18 mouse cellular contexts compared by ENCODE assay signal in the genomic region with DNA sequence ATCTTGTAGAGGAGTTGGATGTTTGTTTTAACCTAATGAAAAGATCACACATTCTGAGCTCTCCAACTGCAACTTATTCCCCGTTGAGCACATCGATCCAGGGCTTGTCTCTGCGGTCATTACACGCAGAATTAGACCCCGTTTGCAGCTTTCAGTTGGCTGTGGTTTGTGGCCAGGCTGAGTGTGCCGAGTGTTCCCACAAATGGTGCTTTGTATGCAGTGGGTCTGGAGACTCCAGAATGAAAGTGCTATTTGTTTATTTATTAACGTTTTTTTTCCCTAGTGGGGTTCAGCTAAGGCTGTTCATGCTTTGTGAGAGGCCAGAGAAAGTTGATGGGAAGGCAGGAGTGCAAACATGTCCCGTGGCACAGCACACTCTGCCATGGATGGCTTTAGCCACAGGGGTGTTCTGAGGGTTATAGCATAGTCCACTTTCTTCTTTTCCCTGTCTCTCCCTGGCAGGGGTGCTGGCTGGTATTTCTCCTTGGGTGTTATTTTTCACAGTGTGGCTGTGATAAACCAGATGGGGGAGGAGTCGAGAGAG.
DNase-seq lines count a peak whose midpoint lies in the region; ATAC-seq and TF ChIP-seq lines count a peak whose summit lies in the region.
"Had no signal": no experiment of that assay in that cellular context is flagged by ENCODE, and none has a peak within 500 bp of the region (broad histone marks: within the 10 kb centered on the region; RNA-seq: fewer than 3 reads in every experiment).

No protein-coding gene starts in this region.

- no peaks in the 10 kb centered on the region for H3K36me3 ChIP-seq in heart, embryonic 16.5 days (ENCODE audit: control insufficient read depth, insufficient read depth)
- no peaks in the 10 kb centered on the region for H3K36me3 ChIP-seq in midbrain, embryonic 15.5 days (replicated peaks)
- H3K36me3 ChIP-seq in midbrain, embryonic 11.5 days (ENCODE audit: control insufficient read depth, insufficient read depth, low read length): no peaks in the 10 kb centered on the region
- H3K36me3 ChIP-seq in limb, embryonic 14.5 days (ENCODE audit: control insufficient read depth, insufficient read depth, low read length): no peaks in the 10 kb centered on the region
- H3K36me3 ChIP-seq: forebrain, embryonic 15.5 days; heart, embryonic 10.5 days had no signal

- 0 out of 2 replicates have a peak, but pooled peaks cover 4% of the 10 kb centered on the region for H3K9me3 ChIP-seq in heart, embryonic 16.5 days (replicated peaks; ENCODE audit: control insufficient read depth, low read length)
- no peaks in the 10 kb centered on the region for H3K9me3 ChIP-seq in midbrain, embryonic 15.5 days
- no peaks in the 10 kb centered on the region for H3K9me3 ChIP-seq in midbrain, embryonic 11.5 days (ENCODE audit: control insufficient read depth, low read length)
- H3K9me3 ChIP-seq in limb, embryonic 14.5 days (ENCODE audit: control insufficient read depth, low read length): no peaks in the 10 kb centered on the region
- H3K9me3 ChIP-seq: forebrain, embryonic 15.5 days; heart, embryonic 10.5 days had no signal

- peak; percentile 8; the same call in 1 of the 2 replicates for ATAC-seq in heart, embryonic 16.5 days (replicated peaks; ENCODE audit: extremely low read depth, insufficient read depth, low FRiP score)
- 0 out of 2 replicates have a peak, but pooled peaks have one; percentile 27 for ATAC-seq in midbrain, embryonic 15.5 days (replicated peaks)
- ATAC-seq in midbrain, embryonic 11.5 days (ENCODE audit: low FRiP score): no peak
- peak; percentile 73; the same call in 1 of the 2 replicates for ATAC-seq in limb, embryonic 14.5 days (ENCODE audit: low FRiP score, low read depth)
- ATAC-seq: forebrain, embryonic 15.5 days had no signal

- WGBS in heart, embryonic 16.5 days: 69% methylated on average over 9 of the region's 9 CpGs
- 75% methylated on average over 9 of the region's 9 CpGs for WGBS in midbrain, embryonic 15.5 days
- 79% methylated on average over 9 of the region's 9 CpGs for WGBS in midbrain, embryonic 11.5 days
- WGBS in limb, embryonic 14.5 days: 58% methylated on average over 9 of the region's 9 CpGs

- no peak overlapping the region for H3K27ac ChIP-seq in heart, embryonic 16.5 days (ENCODE audit: low read length)
- no peak overlapping the region for H3K27ac ChIP-seq in midbrain, embryonic 15.5 days
- no peak overlapping the region for H3K27ac ChIP-seq in midbrain, embryonic 11.5 days (ENCODE audit: low read depth, low read length)
- no peak overlapping the region for H3K27ac ChIP-seq in limb, embryonic 14.5 days (replicated peaks; ENCODE audit: low read depth, low read length)
- H3K27ac ChIP-seq: forebrain, embryonic 15.5 days; heart, embryonic 10.5 days; hindbrain, embryonic 14.5 days had no signal

- no peak for DNase-seq in heart, adult 11 months
- no peak for DNase-seq in midbrain, embryonic 11.5 days (ENCODE audit: low spot score, missing footprints)
- DNase-seq in brain, adult 2 months (ENCODE audit: low read depth, low spot score): peak; percentile 15
- DNase-seq in limb, embryonic 14.5 days (ENCODE audit: low spot score): peak; percentile 4
- DNase-seq in cerebellum, adult 9-10 months: no peak
- DNase-seq in spleen, postnatal 10 days (ENCODE audit: low spot score in 2 of 2): no peak
- DNase-seq: adrenal gland, postnatal 10 days; cerebellum, adult 11-12 months; cerebellum, adult 9-11 months; cerebellum, postnatal 36 days; gastrocnemius, postnatal 36 days; heart, adult 18-20 months; heart, postnatal 14 days had no signal

- H3K27me3 ChIP-seq in heart, embryonic 16.5 days (ENCODE audit: control insufficient read depth, insufficient read depth, low read length): no peaks in the 10 kb centered on the region
- H3K27me3 ChIP-seq in midbrain, embryonic 15.5 days (replicated peaks): no peaks in the 10 kb centered on the region
- H3K27me3 ChIP-seq in midbrain, embryonic 11.5 days (ENCODE audit: control insufficient read depth, insufficient read depth, low read length): no peaks in the 10 kb centered on the region
- no peaks in the 10 kb centered on the region for H3K27me3 ChIP-seq in limb, embryonic 14.5 days (ENCODE audit: control insufficient read depth, insufficient read depth, low read length)
- H3K27me3 ChIP-seq: forebrain, embryonic 15.5 days had no signal

- no peak overlapping the region for H3K9ac ChIP-seq in heart, embryonic 16.5 days (ENCODE audit: low read length)
- H3K9ac ChIP-seq in midbrain, embryonic 15.5 days: no peak overlapping the region
- no peak overlapping the region for H3K9ac ChIP-seq in midbrain, embryonic 11.5 days (ENCODE audit: low read length)
- H3K9ac ChIP-seq in limb, embryonic 14.5 days (ENCODE audit: low read depth, low read length, severe bottlenecking): no peak overlapping the region
- H3K9ac ChIP-seq: forebrain, embryonic 15.5 days; hindbrain, embryonic 14.5 days had no signal

- no peak overlapping the region for H3K4me3 ChIP-seq in heart, embryonic 16.5 days (ENCODE audit: low read length)
- H3K4me3 ChIP-seq in midbrain, embryonic 15.5 days: no peak overlapping the region
- no peak overlapping the region for H3K4me3 ChIP-seq in midbrain, embryonic 11.5 days (ENCODE audit: low read depth, low read length)
- H3K4me3 ChIP-seq in limb, embryonic 14.5 days (replicated peaks; ENCODE audit: low read length): no peak overlapping the region
- H3K4me3 ChIP-seq: forebrain, embryonic 15.5 days; heart, embryonic 10.5 days had no signal

- no peak overlapping the region for H3K4me2 ChIP-seq in heart, embryonic 16.5 days (ENCODE audit: low read depth, low read length)
- no peak overlapping the region for H3K4me2 ChIP-seq in midbrain, embryonic 15.5 days
- no peak overlapping the region for H3K4me2 ChIP-seq in midbrain, embryonic 11.5 days
- H3K4me2 ChIP-seq in limb, embryonic 14.5 days (replicated peaks; ENCODE audit: low read depth, low read length, severe bottlenecking): no peak overlapping the region
- H3K4me2 ChIP-seq: forebrain, embryonic 15.5 days; hindbrain, embryonic 14.5 days had no signal

- H3K4me1 ChIP-seq in heart, embryonic 16.5 days (ENCODE audit: control insufficient read depth, insufficient read depth, low read length): no peaks in the 10 kb centered on the region
- H3K4me1 ChIP-seq in midbrain, embryonic 15.5 days: no peaks in the 10 kb centered on the region
- H3K4me1 ChIP-seq in midbrain, embryonic 11.5 days (ENCODE audit: control insufficient read depth, insufficient read depth, low read length): no peaks in the 10 kb centered on the region
- peaks cover 4% of the 10 kb centered on the region; the same call in 1 of the 2 replicates for H3K4me1 ChIP-seq in limb, embryonic 14.5 days (ENCODE audit: control insufficient read depth, insufficient read depth, low read length)
- H3K4me1 ChIP-seq: forebrain, embryonic 15.5 days; heart, embryonic 10.5 days had no signal

- no peak for TF ChIP-seq POLR2A in limb, embryonic 14.5 days (IDR thresholded peaks at IDR 0.05; ENCODE audit: borderline replicate concordance, extremely low read depth, insufficient read depth, insufficient read length)

Comparison
In these comparisons a context has a peak if more than half of its experiments do, and no peak if none do; other contexts are left out.
1. DNase-seq: peak in brain, adult 2 months (single experiment) and limb, embryonic 14.5 days (single experiment); none in heart, adult 11 months (single experiment), midbrain, embryonic 11.5 days (single experiment), cerebellum, adult 9-10 months (single experiment) and spleen, postnatal 10 days (0 of 2).